Mouse (Mus musculus) urinary bladder, postnatal 10 days (tissue): ENCODE results near the gene Prdm11.
A peak's percentile ranks its signal among the peaks of the same experiment; 100 is the strongest.

Experiments
- DNase-seq: peaks from one replicate; pipeline ENCODE4 v3.0.0; 2022; ENCODE audit warnings: low spot score

Prdm11 gene

GRCm38 (mm10) chr2:93045818-93046508 is at the start of gene Prdm11:
Gene Prdm11, minus strand, starts transcription at chr2:93046167.
- DNase-seq: no peak

- DNase-seq: no peak
Observed at GRCm38 (mm10) chr2:93092347-93092746, 46.4 kb upstream of the Prdm11 start.

- no peak for DNase-seq
Observed at GRCm38 (mm10) chr2:93091679-93092078, 45.7 kb upstream of the Prdm11 start.

- no peak for DNase-seq
Observed at GRCm38 (mm10) chr2:93089379-93090089, 43.6 kb upstream of the Prdm11 start.

GRCm38 (mm10) chr2:93088006-93088405 is 42.0 kb upstream of the Prdm11 start:
- DNase-seq: no peak

GRCm38 (mm10) chr2:93085291-93086027 is 39.5 kb upstream of the Prdm11 start:
- no peak for DNase-seq

GRCm38 (mm10) chr2:93084481-93084880 is 38.5 kb upstream of the Prdm11 start:
- no peak for DNase-seq

GRCm38 (mm10) chr2:93083317-93083716 is 37.4 kb upstream of the Prdm11 start:
- DNase-seq: no peak

- DNase-seq: no peak
Observed at GRCm38 (mm10) chr2:93082846-93083245, 36.9 kb upstream of the Prdm11 start.

GRCm38 (mm10) chr2:93080871-93081608 is 35.1 kb upstream of the Prdm11 start:
- DNase-seq: no peak

- no peak for DNase-seq
Observed at GRCm38 (mm10) chr2:93079394-93079793, 33.4 kb upstream of the Prdm11 start.

GRCm38 (mm10) chr2:93076578-93076955 is 30.6 kb upstream of the Prdm11 start:
- no peak for DNase-seq

GRCm38 (mm10) chr2:93075738-93076577 is 30.0 kb upstream of the Prdm11 start:
- peak; percentile 36 for DNase-seq

GRCm38 (mm10) chr2:93071656-93072055 is 25.7 kb upstream of the Prdm11 start:
- peak; percentile 44 for DNase-seq

GRCm38 (mm10) chr2:93068942-93069341 is 23.0 kb upstream of the Prdm11 start:
- no peak for DNase-seq

- DNase-seq: no peak
Observed at GRCm38 (mm10) chr2:93063347-93063746, 17.4 kb upstream of the Prdm11 start.

GRCm38 (mm10) chr2:93051873-93052272 is 5.9 kb upstream of the Prdm11 start:
- no peak for DNase-seq

- no peak for DNase-seq
Observed at GRCm38 (mm10) chr2:93048601-93049323, 2.8 kb upstream of the Prdm11 start.

- DNase-seq: no peak
Observed at GRCm38 (mm10) chr2:93047491-93048050, 1.6 kb upstream of the Prdm11 start.

GRCm38 (mm10) chr2:93047036-93047435 is 1.1 kb upstream of the Prdm11 start:
- no peak for DNase-seq
